Mouse (Mus musculus) right cerebral cortex, adult 2 months (tissue): ENCODE results near the gene Pofut2.
"Not testable (repeated sequence)": the region's sequence is repeated elsewhere in the genome, so short reads cannot be mapped to it uniquely, and the experiment has no call there.

ENCODE experiments used
- DNase-seq, 2 experiments: peaks; one replicate each; pipeline ENCODE4 v3.0.0; 2021 to 2022; ENCODE audit warnings: low spot score in 2 of 2

Pofut2 gene

DNA sequence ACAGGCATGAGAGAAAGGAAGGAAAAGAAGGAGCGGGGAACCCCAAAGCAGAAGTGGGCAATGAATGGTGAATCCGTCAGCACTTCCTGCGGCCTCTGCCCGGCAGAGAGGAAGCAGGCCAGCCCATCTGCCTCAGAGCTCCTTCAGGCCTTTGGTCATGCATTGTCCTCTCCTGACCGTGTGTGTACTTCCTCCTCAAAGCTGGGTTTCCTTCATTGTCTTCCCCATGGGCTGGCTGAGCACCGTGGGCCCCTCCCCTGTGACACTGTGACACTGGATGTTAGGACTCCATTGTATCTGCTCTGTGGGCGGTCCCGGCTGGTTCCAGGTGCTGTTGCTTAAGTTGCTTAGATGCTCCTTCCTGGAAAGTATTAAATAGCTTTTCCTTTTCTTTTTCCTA, 7.3 kb downstream of the Pofut2 start:
- DNase-seq, result no peak

DNA sequence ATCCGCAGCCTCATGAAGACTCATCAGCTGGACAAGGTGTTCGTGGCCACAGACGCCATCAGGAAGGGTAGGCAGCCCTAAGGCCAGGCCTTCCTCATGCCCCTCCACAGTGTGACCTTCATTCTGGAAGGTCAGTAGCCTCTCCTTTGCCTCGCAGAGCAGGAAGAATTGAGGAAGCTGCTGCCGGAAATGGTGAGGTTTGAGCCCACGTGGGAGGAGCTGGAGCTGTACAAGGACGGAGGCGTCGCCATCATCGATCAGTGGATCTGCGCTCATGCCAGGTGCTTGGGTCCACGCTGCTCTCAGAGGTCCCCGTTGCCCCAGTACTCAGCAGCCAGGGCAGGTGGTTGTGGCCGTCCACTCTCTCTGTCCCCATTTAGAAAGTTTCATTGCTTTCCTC, 8.0 kb downstream of the Pofut2 start:
- DNase-seq, result no peak

DNA sequence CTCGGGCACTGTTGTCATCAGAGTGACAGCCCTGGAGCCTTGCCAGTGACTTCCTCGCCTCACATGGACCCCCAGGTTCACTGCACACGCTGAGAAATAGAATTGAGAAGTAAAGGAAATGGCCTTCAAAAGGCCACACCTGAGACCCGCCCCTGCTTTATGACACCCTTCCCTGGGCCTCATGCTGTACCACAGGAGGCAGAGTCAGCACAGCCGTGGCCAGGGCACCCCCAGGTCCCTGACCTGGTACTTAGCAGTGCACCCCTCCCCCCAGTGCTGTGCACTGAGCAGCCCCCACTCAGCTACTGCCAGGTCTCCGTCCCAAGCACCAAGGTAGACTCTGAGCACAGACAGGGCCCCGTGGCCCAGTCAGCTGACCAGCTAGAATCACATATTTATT, 10.1 kb downstream of the Pofut2 start:
- DNase-seq, result no peak

DNA sequence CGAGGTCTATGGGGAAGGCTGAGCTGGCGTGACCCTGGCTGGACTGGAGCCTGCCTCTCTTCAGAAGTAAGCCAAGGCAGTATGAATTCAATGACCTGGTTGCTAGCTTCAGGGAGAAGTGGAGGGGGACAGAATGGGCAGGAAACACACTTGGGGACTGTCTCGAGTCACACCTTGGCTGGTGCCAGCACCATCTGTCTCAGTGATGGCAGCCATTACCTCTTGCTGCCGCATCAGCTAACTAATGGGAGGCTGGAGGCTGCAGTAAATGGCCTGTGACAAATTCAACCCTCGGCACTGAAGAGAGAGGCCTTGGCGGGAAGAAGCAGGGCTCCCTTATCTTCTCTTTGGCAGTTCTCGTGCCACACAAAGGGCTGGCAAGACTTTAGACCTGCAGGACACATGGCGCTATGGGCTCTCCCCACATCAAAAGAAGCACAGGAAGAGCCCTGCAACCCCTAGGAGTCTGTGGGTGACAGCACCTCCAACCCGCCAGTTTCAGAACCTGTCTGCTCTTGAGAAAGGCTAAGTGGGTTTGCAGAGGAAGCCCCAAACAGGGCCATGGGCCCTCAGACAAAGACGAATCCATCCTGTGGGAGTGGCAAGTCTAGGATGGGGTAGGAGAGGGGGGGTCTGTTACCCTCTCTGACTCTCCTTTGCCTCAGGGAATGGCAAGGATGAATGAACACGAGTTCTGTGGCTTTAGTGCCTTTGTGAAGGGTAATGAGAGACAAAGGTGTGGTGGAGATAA, 14.1 kb downstream of the Pofut2 start:
- DNase-seq, result no peak

DNA sequence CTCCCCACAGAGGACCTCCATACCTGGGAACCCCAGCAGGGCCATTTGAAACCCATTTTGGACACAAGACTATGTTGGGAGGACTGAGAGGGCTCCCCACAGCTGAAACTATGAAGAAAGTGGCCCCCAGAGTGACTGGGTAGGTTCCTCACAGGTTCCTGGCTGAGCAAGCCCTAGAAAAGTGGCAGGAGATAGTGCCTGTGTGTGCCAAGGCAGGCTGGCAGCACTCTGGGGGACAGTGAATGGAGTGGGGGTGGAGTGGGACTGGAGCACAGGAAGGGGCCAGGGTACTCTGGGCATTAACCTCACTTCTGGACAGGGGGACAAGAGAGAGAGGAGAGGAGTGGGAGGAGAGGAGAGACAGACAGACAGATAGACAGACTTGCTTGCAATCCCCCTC, 14.8 kb downstream of the Pofut2 start:
- no peak for DNase-seq

DNA sequence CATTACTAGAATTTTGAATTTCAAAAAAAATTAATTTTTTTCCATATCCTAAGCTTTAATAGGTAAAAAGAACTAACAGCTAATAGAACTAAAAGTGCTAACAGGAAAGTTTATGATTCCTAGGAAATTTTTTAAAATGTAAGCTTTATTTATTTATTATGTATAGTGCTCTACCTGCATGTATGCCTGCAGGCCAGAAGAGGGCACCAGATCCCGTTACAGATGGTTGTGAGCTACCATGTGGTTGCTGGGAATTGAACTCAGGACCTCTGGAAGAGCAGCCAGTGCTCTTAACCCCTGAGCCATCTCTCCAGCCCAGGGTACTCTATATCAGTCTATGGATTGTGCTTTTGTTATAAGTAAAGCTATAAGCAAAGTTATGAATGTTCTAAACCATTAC, 23.1 kb downstream of the Pofut2 start:
- DNase-seq, result not testable (repeated sequence)

DNA sequence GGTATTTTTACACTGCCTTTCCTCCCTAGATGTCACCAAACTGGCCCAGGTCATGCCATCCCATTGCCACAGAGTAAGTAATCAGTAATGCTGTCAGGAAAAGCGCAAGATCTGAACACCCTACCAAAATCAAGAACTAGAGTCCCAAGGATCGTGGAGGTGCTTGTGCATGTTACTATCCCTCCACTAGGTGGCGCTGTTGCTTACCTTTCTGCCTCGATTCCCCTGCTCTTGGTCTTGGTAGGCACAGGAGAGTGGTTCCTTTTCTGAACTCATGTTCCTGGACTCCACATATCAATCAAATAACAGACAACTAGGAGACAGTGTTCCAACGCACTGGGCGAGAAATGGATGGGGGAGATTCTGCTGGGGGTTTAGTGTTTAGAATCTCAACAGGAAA, 23.8 kb downstream of the Pofut2 start:
- peak; percentile 81 to 86 for DNase-seq

DNA sequence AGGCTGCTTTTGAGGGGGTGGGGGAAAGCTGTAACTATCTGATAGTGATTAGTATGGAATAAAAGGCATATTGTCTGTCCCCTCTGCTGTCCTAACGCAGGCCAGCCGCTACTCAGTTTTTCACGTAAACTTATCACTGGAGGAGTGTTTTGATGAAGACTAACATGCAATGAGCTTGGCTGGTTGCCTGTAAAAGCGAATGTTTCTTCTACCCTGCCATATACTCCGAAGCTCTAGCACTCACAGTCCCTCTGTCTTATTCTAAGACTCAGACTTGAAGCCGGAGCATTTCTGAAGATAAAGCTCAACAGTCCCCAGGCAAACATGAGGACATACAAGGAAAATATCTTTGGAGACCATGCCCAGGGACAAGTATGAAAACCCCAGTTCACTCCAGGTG, 25.8 kb downstream of the Pofut2 start:
- DNase-seq, result no peak

DNA sequence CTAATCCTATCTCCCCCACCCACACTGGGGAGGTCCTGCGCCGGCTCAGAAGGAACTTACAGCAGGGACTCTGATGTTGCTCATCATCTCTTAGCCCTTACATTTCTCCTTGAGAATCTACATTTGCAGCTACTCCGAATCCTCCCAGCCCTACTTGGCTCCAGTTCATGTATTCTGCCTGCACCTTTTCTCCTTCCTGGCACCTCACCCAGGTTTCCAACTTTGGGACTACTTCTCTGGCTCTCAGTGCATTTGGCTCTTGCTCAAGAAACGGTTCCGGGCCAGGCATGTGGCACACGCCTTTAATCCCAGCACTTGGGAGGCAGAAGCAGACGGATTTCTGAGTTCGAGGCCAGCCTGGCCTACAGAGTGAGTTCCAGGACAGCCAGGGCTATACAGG, 28.6 kb downstream of the Pofut2 start:
- DNase-seq, result no peak

DNA sequence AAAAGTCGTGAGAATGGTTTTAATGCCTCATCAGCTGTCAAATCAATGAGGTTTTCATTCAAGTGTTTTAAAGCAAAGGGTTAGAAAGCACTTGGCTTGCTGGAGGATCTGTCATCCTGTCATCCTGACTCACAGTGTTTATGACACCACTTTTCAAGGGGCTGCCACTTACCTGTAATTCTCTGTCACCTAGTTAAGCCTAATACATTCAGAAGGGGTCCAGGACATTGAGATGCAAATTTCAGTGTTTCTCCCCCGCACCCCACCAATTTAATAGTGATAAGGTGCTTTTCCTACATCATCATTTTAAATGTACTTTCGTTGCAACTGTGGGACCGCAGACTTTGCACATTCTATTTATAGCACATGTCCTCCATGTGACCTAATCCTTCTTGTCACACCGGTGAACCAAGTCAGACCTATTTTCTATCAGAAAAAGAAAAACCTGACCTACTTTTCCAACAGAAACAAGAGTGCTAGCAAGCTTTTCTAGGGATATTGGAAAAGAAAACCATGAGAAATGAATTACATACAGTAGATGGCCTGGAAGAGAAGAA, 29.7 kb downstream of the Pofut2 start:
- no peak for DNase-seq

DNA sequence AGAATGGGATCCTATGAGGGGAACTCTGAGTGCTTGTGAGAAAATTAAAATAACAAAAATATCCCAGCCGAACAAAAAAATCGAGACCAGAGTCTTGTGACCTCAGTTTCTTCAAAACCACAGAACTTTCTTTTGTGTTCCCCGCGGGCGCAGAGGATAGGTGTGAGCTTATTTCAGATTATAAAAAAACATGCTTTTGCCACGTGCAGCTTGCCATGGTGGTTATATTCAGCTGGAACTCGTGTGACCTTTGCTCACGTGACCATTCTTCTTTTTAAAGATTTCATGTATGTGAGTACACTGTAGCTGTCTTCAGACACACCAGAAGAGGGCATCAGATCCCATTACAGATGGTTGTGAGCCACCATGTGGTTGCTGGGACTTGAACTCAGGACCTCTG, 30.5 kb downstream of the Pofut2 start:
- no peak for DNase-seq

DNA sequence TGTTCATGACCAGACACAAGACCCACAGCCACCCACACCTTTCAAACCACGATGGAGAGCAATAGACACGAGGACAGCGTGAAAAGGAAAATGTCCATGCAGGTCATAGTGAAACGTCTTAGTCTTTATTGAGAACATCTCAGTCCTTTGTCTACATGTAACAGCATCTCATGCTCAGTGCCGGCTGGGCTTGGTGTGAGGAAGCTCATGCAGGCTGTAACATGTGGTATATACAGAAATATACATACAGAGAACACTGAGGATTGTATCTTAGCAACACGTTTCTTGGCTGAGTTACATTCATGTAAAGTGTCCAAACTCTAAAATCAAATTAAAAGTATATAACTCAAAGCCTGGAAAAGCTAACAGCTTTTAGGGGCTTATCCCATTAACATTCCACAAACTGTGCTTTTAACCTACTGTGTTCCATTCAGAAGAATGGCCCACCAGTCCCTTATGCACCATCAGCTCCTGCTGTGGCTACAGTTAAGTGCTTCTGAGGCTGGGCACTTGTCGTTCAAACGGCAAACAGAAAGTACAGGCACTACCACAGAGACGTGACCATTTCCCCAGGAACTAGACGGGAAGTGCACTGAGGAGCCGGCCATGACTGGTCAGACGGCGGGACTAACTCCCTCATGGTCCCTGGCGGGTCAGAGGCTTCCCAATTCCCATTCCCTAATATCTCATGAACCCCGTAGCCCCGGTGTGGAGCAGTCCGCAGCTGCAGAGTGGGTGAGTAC, 31.8 kb downstream of the Pofut2 start:
- peak in 1 of 2 experiments; percentile 34 for DNase-seq

DNA sequence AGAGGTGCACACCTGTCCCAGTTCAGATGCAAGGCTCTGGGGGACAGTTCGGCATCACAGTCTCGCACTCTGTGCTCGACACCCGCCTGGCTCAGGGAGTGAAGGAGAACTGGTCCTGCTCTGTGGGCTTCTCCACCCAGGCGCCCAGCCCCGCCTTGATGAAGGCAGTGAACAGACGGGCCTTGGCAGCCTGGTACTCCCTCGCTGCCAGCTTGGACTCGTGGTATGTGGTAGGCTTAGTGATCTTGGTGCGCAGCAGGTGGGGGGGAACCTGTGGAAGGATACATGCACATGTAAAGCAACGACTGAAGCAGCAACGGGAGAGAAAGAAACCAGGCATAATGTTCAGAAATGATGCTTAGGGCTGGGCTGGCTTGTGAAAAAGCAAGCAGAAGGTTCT, 35.7 kb downstream of the Pofut2 start:
- peak in 1 of 2 experiments; percentile 33 for DNase-seq

DNA sequence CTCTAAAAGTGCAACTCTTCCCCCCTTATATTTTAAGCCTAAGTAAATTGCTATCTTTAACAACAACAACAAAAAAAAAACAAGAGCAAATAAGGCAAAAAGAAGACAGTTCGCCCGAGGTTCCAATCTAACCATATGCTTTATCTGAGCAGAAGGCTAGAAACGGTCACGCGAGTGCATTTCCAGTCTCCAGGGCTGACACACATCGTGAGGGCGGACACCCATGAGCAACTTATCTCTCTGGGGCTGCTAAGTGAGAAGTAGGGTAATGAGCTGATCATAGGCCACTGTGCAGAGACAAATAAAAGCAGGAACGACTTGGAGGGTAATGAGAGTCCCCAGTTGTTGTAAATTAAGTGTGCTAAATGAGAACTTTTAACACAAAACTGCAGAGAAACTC, 39.6 kb downstream of the Pofut2 start:
- no peak for DNase-seq

DNA sequence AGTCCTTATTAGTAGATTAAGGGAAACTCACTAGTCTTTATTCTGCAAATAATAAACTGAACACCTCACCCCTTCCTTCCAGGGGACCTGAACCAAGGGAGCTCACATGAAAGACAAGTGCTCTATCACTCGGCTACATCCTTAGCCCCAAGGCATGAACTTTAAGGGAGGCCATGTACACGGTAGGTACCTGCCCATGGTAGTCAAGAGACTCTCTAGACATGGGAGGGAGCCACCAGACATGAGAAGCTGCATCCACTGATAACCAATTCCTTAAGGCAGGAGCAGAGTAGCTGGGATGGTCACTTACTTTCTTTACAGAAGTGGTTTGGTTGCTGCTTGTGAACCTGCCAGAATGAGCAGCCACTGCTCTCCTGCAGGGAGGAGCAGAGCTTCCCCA, 40.2 kb downstream of the Pofut2 start:
- no peak for DNase-seq

DNA sequence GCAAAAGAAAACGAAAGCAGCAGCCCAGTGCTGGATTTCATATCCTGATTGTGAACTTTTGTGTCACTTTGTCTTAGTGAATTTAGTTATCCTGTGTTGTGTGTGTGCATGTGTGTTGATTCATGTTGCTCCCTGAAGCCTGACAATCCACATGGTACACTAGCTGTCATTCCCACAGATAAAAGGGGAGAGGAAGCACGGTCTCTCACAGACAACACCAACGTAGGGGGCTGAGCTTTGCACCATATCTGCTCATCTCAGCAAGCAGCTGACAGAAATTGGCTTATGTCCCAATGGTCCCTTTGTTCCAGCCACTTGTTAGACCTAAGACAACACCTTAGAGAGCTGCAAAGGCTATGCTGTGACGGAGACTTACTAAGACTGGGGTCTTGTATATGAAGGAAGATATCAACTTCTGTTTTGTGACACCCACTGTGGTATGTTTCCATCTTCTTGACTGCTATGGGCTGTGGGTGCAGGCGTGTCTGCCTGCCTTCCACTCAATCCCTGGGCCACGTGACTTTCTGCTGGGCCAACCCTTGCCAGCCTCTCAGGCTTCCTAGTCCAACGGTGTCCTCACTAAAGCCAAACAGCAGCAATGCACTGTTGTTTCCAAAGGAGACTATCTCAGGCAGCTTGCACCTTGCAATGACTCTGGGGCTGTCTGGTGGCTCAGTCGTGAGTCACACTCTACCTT, 41.4 kb downstream of the Pofut2 start:
- no peak for DNase-seq

DNA sequence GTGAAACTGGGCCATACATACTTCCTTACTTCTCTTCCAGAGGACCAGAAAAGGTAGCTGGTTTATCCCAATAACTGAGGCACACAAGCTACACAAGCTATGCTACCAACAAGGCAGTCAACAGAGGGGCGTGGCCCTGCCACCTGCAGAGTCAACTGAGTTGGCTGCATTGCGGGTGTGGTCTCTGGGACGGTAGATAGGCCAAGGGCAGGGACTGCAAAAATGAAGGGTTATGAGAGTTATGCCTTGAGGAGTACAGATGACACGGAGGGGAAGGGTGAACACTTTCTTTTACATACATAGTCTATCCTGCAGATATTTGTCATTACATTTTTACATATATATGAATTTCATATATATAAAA, 41.9 kb downstream of the Pofut2 start:
- DNase-seq, result no peak

DNA sequence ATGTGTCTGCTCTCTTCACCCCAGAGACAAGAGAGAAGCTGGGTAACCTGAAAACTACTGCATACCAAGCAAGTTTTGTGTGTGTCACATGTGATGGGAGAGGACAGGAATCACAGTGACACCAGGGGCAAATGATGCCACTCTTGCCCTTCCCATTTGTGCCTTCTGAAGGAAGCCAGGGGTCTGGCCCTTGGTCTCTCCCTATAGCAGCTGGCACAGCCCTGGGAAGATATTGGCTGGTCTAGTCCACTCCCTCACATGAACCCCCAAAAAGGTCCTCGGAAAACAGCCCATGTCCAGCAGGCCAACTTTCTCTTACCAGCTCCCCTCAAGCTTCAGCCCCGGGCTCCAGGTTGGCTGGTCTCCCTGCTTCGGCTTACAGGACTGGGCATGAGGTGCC, 45.3 kb downstream of the Pofut2 start:
- no peak for DNase-seq

DNA sequence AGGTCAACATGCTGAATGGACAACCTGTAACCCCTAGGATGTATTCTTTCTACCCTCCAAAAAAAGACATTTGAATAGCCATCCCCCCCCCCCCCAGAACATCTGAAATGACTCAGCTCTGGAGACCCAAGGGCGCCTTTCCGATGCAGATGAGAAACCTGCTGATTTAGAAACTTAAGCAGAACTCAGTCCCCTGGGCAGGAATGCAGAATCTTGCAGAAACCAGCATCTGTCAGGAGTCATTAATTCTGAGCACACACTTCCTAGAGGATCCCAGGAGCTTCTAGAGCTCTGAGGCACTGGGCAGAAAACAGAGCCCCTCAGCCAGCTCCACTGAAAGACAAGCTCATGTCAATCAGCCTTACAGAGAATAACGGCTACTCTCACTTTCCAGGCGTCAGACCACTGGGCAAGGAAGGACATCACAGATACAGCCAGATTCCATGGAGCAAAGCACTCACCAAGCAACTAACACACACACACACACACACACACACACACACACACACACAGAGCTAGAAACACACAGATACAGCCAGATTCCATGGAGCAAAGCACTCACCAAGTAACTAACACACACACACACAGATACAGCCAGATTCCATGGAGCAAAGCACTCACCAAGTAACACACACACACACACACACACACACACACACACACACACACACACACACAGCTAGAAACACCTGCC, 46.0 kb downstream of the Pofut2 start:
- no peak for DNase-seq

DNA sequence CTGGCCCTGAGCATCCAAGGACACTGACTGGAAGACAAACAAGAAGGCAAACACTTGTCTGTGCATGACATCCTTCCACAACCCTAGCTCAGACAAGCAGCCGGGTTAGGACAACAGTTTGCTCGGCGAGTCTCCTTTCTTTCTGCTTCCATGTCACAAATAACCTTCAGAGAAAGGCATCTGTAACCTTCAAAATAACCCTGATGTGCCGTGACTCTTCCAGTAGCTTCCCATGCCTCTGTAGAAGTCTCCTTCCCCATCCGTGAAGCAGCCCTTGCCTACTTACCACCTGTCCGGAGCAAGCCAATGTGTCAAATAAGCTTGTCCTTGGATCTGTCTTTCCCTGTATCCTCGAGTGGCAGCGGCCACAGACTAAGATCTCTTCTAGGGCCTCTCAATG, 46.7 kb downstream of the Pofut2 start:
- DNase-seq, result no peak

DNA sequence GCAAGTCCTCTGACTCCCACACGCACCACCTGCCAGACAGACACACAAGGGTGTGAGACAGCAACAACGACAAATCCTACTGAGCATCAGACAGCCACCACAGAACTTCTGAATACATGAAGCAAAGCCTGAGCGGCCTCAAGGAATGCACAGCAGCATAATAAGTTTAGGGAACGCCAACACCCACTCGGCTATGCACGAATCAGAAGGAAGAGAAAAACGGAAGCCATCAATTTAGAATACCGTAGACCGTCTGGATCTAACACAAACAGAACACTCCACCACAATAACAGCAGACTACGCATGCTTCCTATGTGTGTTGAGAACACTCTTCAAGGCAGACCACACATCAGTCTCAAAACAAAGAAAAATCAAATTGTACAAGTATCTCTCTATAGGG, 50.0 kb downstream of the Pofut2 start:
- no peak for DNase-seq

DNA sequence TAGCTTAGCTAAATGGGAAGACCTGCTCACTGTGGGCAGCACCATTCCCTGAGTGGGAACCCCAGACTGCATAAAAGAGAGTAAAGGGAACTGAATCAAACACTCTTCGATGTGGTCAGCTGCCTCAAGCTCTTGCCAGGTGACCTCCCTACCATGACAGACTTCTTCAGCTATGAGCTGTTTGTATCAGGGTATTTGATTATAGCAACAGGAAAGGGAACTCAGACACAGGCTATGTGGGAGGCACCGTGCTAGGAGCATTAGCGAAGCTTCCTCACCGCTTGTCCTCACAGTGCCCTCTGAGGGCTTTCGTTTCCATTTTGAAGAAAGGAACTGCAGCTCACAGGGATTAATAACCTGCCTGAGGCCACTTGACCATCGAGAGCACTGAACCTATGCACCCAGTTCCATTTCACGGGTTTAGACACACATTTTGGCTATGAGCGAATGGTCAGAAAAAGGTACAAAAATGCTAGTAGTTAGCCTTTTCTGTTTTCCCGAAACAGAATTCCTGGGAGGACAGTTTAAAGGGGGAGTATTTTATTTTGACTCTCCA, 55.8 kb downstream of the Pofut2 start:
- no peak for DNase-seq
